Mouse (Mus musculus) kidney, postnatal 0 days (tissue): Measurements from ENCODE around the gene Tshz2. TPM values are rescaled to one million over a fixed set of nuclear protein-coding genes. Genes with fewer than 3 reads are reported as not detected.
A peak's percentile ranks its signal among the peaks of the same experiment; 100 is the strongest.

Experiments
- ATAC-seq: fragments of 200-750 bp; cut with Nextera tagmentation; replicated peaks from 2 replicates; pipeline ENCODE4 v1.8.0; 2017; ENCODE audit warnings: low read depth, moderate number of reproducible peaks, moderate TSS enrichment, moderate library complexity; ENCODE audit not compliant: low FRiP score
- DNase-seq: peaks from one replicate; pipeline ENCODE4 v3.0.0-alpha.2; 2016; ENCODE audit warnings: low spot score
- H3K27ac ChIP-seq: fragments of 300-500 bp; sonication (generic); 2 replicates; pipeline ENCODE4 v1.5.1; 2014; ENCODE audit warnings: mild to moderate bottlenecking
- H3K27me3 ChIP-seq: fragments of 300-500 bp; sonication (generic); 2 replicates; pipeline ENCODE4 v1.6.1; 2014; ENCODE audit warnings: low read length, mixed read lengths; ENCODE audit not compliant: insufficient read depth
- H3K36me3 ChIP-seq: fragments of 300-500 bp; sonication (generic); 2 replicates; pipeline ENCODE4 v1.6.1; 2014; ENCODE audit warnings: low read length, mixed read lengths; ENCODE audit not compliant: insufficient read depth
- H3K4me1 ChIP-seq: fragments of 300-500 bp; sonication (generic); replicated peaks from 2 replicates; pipeline ENCODE4 v1.6.1; 2014; ENCODE audit warnings: antibody characterized with exemption, low read length, mixed read lengths; ENCODE audit not compliant: insufficient read depth
- H3K4me2 ChIP-seq: fragments of 300-500 bp; sonication (generic); 2 replicates; pipeline ENCODE4 v1.6.1; 2014; ENCODE audit warnings: mild to moderate bottlenecking, low read length, moderate library complexity, mixed read lengths
- H3K4me3 ChIP-seq: fragments of 300-500 bp; sonication (generic); replicated peaks from 2 replicates; pipeline ENCODE4 v1.5.1; 2014; ENCODE audit warnings: low read depth, low read length
- H3K9ac ChIP-seq: fragments of 300-500 bp; sonication (generic); 2 replicates; pipeline ENCODE4 v1.6.1; 2014; ENCODE audit warnings: low read depth, low read length
- H3K9me3 ChIP-seq: fragments of 300-500 bp; sonication (generic); replicated peaks from 2 replicates; pipeline ENCODE4 v1.6.1; 2016; ENCODE audit warnings: low read length, inconsistent platforms, mixed read lengths
- CTCF ChIP-seq: IDR thresholded peaks from 2 replicates; pipeline ENCODE4 v1.5.1; 2016; ENCODE audit warnings: antibody characterized with exemption, low read depth, mild to moderate bottlenecking, moderate library complexity
- WGBS: fragments of 180-500 bp; shearing (Covaris S2); extraction: QIAGEN DNeasy Blood & Tissue Kit; methylation state at CpG from one replicate; pipeline ENCODE4 v1.1.7; 2014; 5-methylcytosine and 5-hydroxymethylcytosine counted together
- polyA plus RNA-seq: library from polyadenylated mRNA; unstranded; fragments of >200 nt; fragmentation: Nextera tagmentation; extraction: Ambion mirVana; gene quantifications from 2 replicates; pipeline ENCODE4 v1.2.1, GENCODE M21; 2015

Tshz2 gene
- polyA plus RNA-seq, 1 experiment from 2014 or later, result 9.8 TPM

DNA sequence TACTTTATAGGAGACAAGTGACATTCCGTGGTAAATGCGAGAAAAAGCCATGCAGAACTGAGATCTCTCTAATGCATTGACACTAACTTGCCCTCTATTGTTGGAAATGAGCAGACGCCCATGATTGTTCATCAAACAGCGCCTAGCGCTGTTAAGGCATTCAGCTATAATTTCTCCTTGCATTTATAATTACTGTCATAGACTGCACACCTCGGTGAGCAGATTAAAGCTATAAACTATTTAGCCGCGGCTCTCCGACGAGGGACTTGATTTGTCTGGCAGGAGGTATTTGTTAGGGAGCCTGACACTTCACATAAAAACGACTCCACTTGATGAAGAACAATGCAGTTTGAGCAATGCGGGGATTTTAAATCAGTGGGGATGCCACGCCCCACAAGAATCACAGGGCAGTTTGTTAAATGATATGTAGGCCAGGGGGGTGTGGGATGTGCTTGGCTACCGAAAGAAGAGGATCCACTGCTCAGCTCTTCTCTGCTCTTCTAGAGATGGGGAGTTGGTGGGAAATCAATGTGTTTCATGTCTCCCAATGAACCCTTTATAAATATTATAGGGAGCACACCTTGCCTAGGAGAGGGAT, 259.7 kb downstream of the Tshz2 start:
- H3K9ac ChIP-seq, result no peak overlapping the region
- H3K36me3 ChIP-seq, result no peaks in the 10 kb centered on the region
- no peak overlapping the region for H3K4me2 ChIP-seq
- H3K4me3 ChIP-seq, result no peak overlapping the region
- H3K9me3 ChIP-seq, result no peaks in the 10 kb centered on the region
- no peak overlapping the region for H3K27ac ChIP-seq
- 22% methylated on average over 14 of the region's 14 CpGs for whole genome bisulfite sequencing
- ATAC-seq, result no peak
- H3K27me3 ChIP-seq, result no peaks in the 10 kb centered on the region
- H3K4me1 ChIP-seq, result no peaks in the 10 kb centered on the region
- no peak for TF ChIP-seq CTCF
- DNase-seq, result peak; percentile 56

DNA sequence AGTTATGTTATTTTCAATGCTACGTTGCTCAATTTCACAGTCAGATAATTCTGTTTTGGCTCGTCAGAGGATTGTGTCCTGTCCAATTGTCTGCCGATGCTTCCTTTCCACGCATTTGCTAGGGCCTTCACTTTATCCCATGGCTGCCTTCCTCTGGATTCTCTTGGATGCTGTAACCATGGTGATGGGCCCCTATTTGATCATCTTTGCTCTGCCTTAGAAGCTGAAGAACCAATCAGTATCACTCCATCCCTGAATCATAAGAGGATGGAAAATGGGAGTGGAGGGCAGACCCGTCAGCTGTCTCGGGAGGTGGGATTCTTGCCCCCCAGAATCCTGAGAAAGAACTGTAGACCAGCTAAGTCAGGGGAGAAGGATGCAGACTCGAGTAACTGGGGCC, 270.1 kb downstream of the Tshz2 start:
- Histone ChIP-seq H3K4me2 (no peak overlapping the region), H3K36me3 (no peaks in the 10 kb centered on the region), H3K4me1 (0 out of 2 replicates have a peak, but pooled peaks cover 4% of the 10 kb centered on the region), H3K4me3 (no peak overlapping the region), H3K9me3 (no peaks in the 10 kb centered on the region), H3K27ac (no peak overlapping the region), H3K27me3 (no peaks in the 10 kb centered on the region), H3K9ac (no peak overlapping the region)
- DNase-seq (no peak), ATAC-seq (no peak)
- no peak for TF ChIP-seq CTCF
- WGBS, result 91% methylated on average over 7 of the region's 7 CpGs

DNA sequence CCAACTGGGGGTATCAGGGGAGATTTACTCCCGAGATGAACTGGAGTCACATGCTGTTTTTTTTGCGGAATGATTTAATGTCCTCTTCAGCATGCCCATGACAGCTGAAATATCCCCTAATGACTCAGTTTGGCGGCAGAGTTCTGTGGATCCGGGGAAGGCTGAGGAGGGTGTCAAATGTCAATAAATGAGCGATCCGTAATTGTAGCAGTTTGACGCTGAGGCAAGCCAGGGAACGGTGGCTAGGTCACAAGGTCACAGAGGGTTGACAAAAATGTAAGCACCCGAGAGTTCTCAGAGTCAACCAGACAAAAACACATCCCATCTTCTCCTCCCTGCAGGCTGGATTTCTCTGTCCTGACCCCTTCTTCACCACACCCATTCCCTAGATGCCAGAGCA, 273.6 kb downstream of the Tshz2 start:
- TF ChIP-seq CTCF, result no peak
- no peaks in the 10 kb centered on the region for H3K27me3 ChIP-seq
- 0 out of 2 replicates have a peak, but pooled peaks cover 4% of the 10 kb centered on the region for H3K4me1 ChIP-seq
- H3K4me3 ChIP-seq, result no peak overlapping the region
- no peaks in the 10 kb centered on the region for H3K9me3 ChIP-seq
- no peak overlapping the region for H3K27ac ChIP-seq
- 6% methylated on average over 9 of the region's 9 CpGs for WGBS
- no peak overlapping the region for H3K4me2 ChIP-seq
- no peak overlapping the region for H3K9ac ChIP-seq
- DNase-seq (peak; percentile 64), ATAC-seq (no peak)
- no peaks in the 10 kb centered on the region for H3K36me3 ChIP-seq

DNA sequence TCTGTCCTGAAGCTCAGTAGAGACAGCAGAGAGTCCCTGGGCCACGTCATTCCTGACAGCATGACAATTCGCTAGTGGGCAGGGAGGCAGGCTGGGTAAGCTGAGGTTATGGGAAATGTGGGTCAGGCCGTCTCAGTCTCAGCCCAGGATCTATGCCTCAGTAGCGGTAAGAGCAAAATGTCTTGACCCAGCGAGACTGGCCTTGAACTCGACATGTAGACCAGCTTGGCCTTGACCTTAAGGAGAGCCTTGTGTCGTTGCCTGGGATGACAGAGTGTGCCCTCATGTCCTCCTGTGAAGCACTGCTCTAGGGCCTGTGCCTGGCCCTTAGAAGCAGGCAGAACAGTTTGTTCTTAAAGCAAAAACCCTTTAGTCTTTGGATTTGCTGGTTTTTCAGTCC, 275.2 kb downstream of the Tshz2 start:
- Histone ChIP-seq H3K4me3 (no peak overlapping the region), H3K4me2 (no peak overlapping the region), H3K9me3 (no peaks in the 10 kb centered on the region), H3K4me1 (0 out of 2 replicates have a peak, but pooled peaks cover 4% of the 10 kb centered on the region), H3K36me3 (no peaks in the 10 kb centered on the region), H3K27ac (no peak overlapping the region), H3K9ac (no peak overlapping the region), H3K27me3 (no peaks in the 10 kb centered on the region)
- WGBS, result 78% methylated on average over 7 of the region's 7 CpGs
- no peak for DNase-seq
- no peak for ATAC-seq
- TF ChIP-seq CTCF, result no peak

DNA sequence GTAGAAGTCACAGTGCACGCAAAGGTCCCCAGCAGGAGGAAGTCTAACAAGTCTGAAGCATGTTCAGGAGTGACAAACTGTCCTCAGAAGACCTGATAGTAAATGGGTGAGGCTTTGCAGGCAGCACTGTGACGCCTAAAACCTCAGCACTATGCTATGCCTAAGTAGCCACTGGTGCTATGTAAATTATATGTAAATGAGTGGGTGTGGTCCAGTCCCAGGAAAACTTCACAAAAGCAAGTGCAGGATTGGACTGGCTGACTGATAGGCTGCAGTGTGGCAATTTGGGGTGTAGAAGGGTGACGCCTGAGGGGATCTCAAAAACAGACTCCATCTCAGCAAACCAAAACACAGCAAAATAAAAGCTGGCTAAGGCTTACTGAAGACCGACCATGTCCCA, 277.8 kb downstream of the Tshz2 start:
- Histone ChIP-seq H3K4me2 (no peak overlapping the region), H3K4me3 (no peak overlapping the region), H3K9me3 (no peaks in the 10 kb centered on the region), H3K36me3 (no peaks in the 10 kb centered on the region), H3K27ac (no peak overlapping the region), H3K4me1 (0 out of 2 replicates have a peak, but pooled peaks cover 4% of the 10 kb centered on the region), H3K9ac (no peak overlapping the region), H3K27me3 (no peaks in the 10 kb centered on the region)
- TF ChIP-seq CTCF, result no peak
- ATAC-seq (no peak), DNase-seq (no peak)
- WGBS, result 71% methylated on average over 4 of the region's 4 CpGs

DNA sequence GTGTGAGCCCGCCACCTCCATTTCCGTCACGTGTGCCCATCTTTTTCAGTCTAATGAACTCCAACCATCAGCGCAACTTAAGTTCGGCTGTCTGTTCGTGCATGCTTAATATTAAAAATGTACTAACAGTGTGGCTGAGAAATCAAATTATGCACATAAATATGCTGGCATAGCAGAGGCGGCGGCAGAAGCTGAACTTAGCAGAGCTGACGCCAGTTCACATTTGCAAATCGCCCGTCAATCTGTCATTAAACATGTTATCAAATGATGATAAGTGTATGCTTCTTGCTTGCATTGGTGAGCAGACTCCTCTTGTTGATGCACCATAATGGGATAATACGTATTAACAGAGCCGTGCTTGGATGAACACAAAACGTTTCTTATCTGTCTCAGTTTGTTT, 280.0 kb downstream of the Tshz2 start:
- Histone ChIP-seq H3K4me2 (no peak overlapping the region), H3K36me3 (no peaks in the 10 kb centered on the region), H3K9me3 (no peaks in the 10 kb centered on the region), H3K4me3 (no peak overlapping the region), H3K4me1 (no peaks in the 10 kb centered on the region), H3K27ac (no peak overlapping the region), H3K27me3 (no peaks in the 10 kb centered on the region), H3K9ac (no peak overlapping the region)
- no peak for TF ChIP-seq CTCF
- no peak for ATAC-seq
- no peak for DNase-seq
- WGBS, result 91% methylated on average over 14 of the region's 14 CpGs

DNA sequence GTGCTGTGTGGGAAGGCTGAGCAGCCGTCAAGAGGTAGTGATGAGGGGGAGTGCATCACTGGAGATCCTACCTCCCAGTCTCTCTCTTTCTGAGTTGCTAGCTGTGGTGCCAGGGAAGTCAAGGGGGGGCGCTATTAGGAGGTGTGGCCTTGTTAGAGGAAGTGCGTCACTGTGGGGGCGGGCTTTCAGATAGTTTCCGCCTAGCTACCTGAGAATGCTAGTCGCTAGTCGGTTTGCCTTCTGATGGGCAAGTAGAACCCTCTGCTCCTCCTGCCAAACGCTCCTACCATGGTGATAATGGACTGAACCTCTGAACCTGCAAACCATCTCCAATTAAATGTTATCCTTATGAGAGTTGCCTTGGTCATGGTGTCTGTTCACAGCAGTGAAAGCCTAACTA, 282.1 kb downstream of the Tshz2 start:
- H3K27me3 ChIP-seq, result no peaks in the 10 kb centered on the region
- H3K4me2 ChIP-seq, result no peak overlapping the region
- H3K4me3 ChIP-seq, result no peak overlapping the region
- H3K4me1 ChIP-seq, result 0 out of 2 replicates have a peak, but pooled peaks cover 3% of the 10 kb centered on the region
- no peak for TF ChIP-seq CTCF
- ATAC-seq (no peak), DNase-seq (no peak)
- no peak overlapping the region for H3K9ac ChIP-seq
- no peaks in the 10 kb centered on the region for H3K9me3 ChIP-seq
- WGBS, result 92% methylated on average over 8 of the region's 8 CpGs
- H3K36me3 ChIP-seq, result no peaks in the 10 kb centered on the region
- no peak overlapping the region for H3K27ac ChIP-seq
